Mouse (Mus musculus): ENCODE results near the gene Olfr30. TPM values are rescaled to one million over a fixed set of nuclear protein-coding genes. Genes with fewer than 3 reads are reported as not detected.

Gene Olfr30
- polyA plus RNA-seq, 1 experiment, result not detected

DNA sequence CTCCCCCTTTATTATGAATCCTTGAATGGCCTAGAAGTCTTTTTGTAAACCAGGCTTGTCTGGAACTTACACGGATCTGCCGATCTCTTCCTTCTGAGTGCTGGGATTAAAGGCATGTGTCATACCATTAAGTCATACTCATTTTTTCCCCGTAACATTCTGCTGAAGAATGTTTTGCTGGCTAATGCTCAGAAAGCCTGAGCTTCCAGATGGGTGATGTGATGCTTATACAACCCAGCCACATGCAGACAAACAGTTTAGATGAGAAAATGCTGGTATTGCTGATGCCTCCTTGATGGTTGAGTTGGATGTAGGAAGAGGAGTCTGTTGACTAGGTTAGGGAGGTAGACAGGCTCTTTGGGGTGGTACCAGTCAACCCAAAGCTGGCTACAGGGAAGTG is 43.7 kb downstream of the Olfr30 start:
- DNase-seq, result no peak
- Histone ChIP-seq H3K4me3 (replicated peaks; ENCODE audit: extremely low read depth, low read depth, low read length) (no peak overlapping the region), H3K4me1 (ENCODE audit: control insufficient read depth, insufficient read depth, low read length) (no peaks in the 10 kb centered on the region)
- TF ChIP-seq POLR2A (IDR thresholded peaks at IDR 0.05; ENCODE audit: borderline replicate concordance, extremely low read depth, low read depth, low read length) (no peak), CTCF (IDR thresholded peaks at IDR 0.05; ENCODE audit: insufficient read depth, low read length) (no peak)
- WGBS, result 65% methylated on average over 3 of the region's 3 CpGs

DNA sequence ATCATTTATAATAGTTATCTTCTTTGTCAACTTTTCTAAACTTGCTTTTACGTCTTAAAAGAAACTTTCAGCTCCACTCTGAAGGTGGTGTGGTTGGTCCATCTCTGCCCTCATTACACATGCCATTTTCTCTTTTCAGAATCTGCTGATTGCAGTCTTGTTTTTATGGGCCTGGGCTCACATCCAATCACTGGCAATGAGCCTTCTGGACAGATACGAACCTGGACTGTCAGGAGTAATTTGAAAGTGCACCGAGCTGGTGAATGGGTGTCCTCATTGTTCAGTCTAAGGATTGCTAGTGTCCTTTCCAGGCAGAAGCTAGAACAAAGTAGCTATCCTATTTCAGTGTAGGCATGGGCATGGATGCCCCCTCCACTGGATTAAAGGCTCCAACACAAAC is 54.0 kb downstream of the Olfr30 start:
- WGBS, result 59% methylated on average over 3 of the region's 3 CpGs

More for the DNA sequence above, 54.0 kb downstream of the Olfr30 start:
- Histone ChIP-seq H3K4me1 (ENCODE audit: control insufficient read depth, insufficient read depth, low read length) (no peaks in the 10 kb centered on the region), H3K4me3 (replicated peaks; ENCODE audit: extremely low read depth, low read depth, low read length) (no peak overlapping the region)
- no peak for TF ChIP-seq CTCF (IDR thresholded peaks at IDR 0.05; ENCODE audit: insufficient read depth, low read length)
- no peak for TF ChIP-seq POLR2A (IDR thresholded peaks at IDR 0.05; ENCODE audit: borderline replicate concordance, extremely low read depth, low read depth, low read length)
- DNase-seq, result no peak

Other genes with a start within 250 kb of the Olfr30 start
- gene 4930438A08Rik, start 187.5 kb downstream of the Olfr30 start, polyA plus RNA-seq (2012; rRNA removed), result 0.12 TPM in 1 of 2 replicates, not detected in the other
- gene Zfp692, start 155.2 kb downstream of the Olfr30 start, polyA plus RNA-seq (2012; rRNA removed), result 17.0 and 24.1 TPM in 2 replicates
- 30.2 and 30.6 TPM in 2 replicates for gene Zfp672, start 131.9 kb downstream of the Olfr30 start, polyA plus RNA-seq (2012; rRNA removed)
- 29.4 and 36.5 TPM in 2 replicates for gene Sh3bp5l, start 131.5 kb downstream of the Olfr30 start, polyA plus RNA-seq (2012; rRNA removed)
- gene Lypd8, start 83.2 kb downstream of the Olfr30 start, polyA plus RNA-seq (2012; rRNA removed), result 0.71 and 47.1 TPM in 2 replicates
- 1.7 TPM in 1 of 2 replicates, not detected in the other for gene 1810065E05Rik, start 41.2 kb downstream of the Olfr30 start, polyA plus RNA-seq (2012; rRNA removed)
- not detected in 2 replicates for gene Gm12253, start 29.7 kb downstream of the Olfr30 start, polyA plus RNA-seq (2012; rRNA removed)
- not detected in 2 replicates for gene Lypd9, start 9.3 kb downstream of the Olfr30 start, polyA plus RNA-seq (2012; rRNA removed)
- not detected in 2 replicates for gene Olfr332, start 30.3 kb upstream of the Olfr30 start, polyA plus RNA-seq (2012; rRNA removed)
- gene Olfr331, start 40.3 kb upstream of the Olfr30 start, polyA plus RNA-seq (2012; rRNA removed), result not detected in 2 replicates
- not detected in 2 replicates for gene Olfr330, start 72.6 kb upstream of the Olfr30 start, polyA plus RNA-seq (2012; rRNA removed)
- 0.08 TPM in 1 of 2 replicates, not detected in the other for gene Olfr329-ps, start 84.2 kb upstream of the Olfr30 start, polyA plus RNA-seq (2012; rRNA removed)
- gene Olfr328, start 93.4 kb upstream of the Olfr30 start, polyA plus RNA-seq (2012; rRNA removed), result not detected in 2 replicates
- 0.07 TPM in 1 of 2 replicates, not detected in the other for gene Olfr224, start 108.3 kb upstream of the Olfr30 start, polyA plus RNA-seq (2012; rRNA removed)
- not detected in 2 replicates for gene Olfr325, start 115.5 kb upstream of the Olfr30 start, polyA plus RNA-seq (2012; rRNA removed)
- gene Olfr324, start 132.8 kb upstream of the Olfr30 start, polyA plus RNA-seq (2012; rRNA removed), result not detected in 2 replicates
- not detected in 2 replicates for gene 2210407C18Rik, start 153.8 kb upstream of the Olfr30 start, polyA plus RNA-seq (2012; rRNA removed)
- gene Olfr323, start 168.2 kb upstream of the Olfr30 start, polyA plus RNA-seq (2012; rRNA removed), result not detected in 2 replicates
- 0.08 TPM in 1 of 2 replicates, not detected in the other for gene Trim58, start 178.2 kb upstream of the Olfr30 start, polyA plus RNA-seq (2012; rRNA removed)
- not detected in 2 replicates for gene Olfr322, start 196.5 kb upstream of the Olfr30 start, polyA plus RNA-seq (2012; rRNA removed)
- not detected in 2 replicates for gene Olfr320, start 218.8 kb upstream of the Olfr30 start, polyA plus RNA-seq (2012; rRNA removed)
- not detected in 2 replicates for gene Olfr319, start 236.9 kb upstream of the Olfr30 start, polyA plus RNA-seq (2012; rRNA removed)

All from lung, adult 2 months (tissue).